Mouse (Mus musculus) CD8-positive naive resting alpha-beta T cell, adult 2 months (primary cell): ENCODE results near the gene Jazf1.

Experiments
- DNase-seq, 2 experiments: peaks; one replicate each; pipeline ENCODE4 v3.0.0; 2022; ENCODE audit warnings: low read depth in 2 of 2, low spot score in 2 of 2

Gene Jazf1

GRCm38 (mm10) chr6:52817203-52817874, 251.1 kb downstream of the Jazf1 start:
- no peak for DNase-seq

DNA sequence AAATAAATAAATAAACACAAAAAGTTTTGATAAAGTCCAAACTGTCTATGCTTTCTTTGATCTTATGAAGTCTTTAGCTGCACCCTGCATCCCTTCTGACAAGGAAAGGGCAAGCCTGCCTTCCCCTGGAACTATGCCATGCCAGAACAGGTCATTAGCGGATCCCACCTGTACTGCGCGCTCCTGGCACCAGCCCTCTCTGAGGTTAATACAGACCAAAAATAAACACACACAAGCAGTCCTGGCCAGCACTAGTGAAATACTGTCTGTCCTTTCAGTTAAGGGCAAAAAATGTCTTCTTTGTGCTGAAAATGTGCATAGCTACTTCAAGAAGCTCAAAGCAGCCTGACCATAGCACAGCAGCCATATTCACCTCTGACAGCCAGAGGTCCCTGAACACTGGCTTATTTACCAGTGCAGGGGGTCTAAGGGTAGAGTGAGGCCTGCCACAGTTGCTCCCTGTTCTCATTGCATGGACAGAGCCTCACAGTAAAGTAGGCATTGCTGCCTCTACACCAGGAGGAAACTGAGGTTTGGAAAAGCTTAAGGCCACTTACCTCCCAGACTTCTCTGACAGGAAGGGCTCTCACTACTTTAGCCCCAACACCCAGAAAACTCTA, 263.1 kb downstream of the Jazf1 start:
- DNase-seq = no peak

DNA sequence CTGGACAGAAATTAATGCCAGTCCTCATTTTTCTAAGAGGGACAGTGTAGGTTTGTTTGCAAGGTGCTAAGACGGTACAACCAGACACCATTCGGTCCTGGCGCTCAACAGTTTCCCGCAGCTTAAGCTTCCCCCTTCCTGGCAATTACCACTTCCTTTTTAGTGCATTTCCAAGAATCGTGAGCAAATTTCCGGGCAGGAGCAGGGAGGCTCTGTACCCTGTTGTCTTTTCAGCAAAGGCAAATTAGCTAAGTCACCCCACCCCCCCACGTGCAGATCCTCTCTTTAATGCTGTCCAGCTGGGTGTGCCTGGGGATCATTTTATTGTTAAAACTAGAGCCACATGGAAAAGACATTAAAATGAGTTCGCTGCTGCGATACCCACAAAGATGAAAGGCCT, 266.2 kb downstream of the Jazf1 start:
- DNase-seq = no peak

- no peak for DNase-seq
Observed at GRCm38 (mm10) chr6:52797252-52797800, 271.1 kb downstream of the Jazf1 start.

DNA sequence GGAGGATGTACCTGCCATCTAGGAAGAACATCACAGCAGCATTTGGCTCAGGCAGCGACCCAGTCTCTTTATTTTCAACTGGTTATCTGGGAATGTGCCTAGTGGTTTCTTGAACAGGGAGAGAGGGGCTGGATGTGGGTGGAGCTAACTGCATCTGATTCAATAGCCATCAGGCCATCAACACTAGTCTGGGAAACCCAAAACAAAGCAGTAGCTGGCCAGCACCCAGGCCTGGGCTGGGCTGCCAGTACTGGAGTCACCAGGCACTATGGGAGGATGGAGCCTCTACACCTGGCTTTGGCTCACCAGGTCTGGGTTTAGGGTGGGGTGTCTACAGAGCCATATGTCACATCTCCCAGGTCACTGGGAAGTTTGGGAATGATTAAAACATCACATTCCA, 271.7 kb downstream of the Jazf1 start:
- no peak for DNase-seq

DNA sequence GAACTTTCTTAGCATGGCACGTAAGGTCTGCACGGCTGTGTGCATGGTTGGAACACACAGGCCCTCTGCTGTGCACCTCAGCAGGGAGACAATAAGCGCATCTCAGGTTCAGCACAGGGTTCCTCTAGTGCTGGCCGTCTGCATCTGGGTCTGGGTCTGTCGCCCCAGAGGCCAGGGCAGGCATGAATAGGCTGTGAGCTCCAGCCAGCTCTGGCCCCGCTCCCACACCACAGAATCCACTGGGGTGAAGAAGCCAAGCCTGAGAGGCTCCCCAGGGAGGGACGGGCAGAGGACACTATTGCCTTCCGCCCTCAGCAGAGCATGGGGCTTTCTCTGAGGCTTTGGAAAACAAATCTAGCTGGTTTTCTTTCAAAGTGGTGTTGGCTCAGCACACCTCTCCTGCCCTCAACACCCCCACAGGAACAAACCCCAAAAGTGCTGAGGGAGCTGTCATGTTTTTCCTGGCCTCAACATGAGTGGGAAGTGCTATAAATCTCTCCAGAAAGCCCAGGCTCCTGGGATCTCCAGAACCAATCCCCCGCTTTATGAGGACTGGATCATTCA, 272.3 kb downstream of the Jazf1 start:
- DNase-seq = no peak

DNA sequence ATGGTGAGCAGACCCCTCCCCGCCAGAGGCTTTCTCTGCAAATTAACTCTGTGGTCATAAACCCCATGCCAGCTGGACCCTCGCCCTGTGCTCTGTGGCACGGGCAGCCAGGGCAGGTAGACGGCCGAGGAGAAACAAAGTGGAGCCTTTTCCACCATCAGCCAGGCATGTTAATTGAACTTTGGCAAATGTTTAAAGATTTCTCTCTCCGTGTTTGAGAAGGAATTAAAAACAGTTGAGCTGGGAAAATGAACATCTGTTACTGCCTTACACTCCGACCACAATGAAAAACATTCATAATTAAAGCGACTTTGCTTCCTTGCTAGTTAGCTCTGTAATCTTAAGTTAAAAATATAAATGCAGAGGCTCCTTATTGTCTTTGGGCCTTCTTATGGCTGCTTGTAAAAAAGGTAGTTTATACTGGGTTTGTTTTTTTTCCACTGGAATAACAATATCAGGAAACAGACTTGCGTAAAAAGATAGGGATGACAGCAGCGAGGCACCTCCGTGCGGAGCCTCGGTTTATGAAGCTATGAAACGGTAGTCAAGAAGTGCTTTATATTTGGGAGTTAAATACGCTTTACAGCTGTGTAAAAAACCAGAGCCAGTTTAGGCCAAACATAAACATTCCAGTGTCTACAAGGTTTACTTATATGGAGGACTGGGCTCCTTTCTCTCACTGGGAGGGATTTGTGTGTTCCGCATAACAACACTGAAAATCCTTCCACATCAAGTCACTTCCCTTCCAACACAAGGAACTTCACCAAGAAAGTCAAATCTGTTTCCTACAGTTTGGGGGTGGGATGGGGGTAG, 273.2 kb downstream of the Jazf1 start:
- DNase-seq = no peak

DNA sequence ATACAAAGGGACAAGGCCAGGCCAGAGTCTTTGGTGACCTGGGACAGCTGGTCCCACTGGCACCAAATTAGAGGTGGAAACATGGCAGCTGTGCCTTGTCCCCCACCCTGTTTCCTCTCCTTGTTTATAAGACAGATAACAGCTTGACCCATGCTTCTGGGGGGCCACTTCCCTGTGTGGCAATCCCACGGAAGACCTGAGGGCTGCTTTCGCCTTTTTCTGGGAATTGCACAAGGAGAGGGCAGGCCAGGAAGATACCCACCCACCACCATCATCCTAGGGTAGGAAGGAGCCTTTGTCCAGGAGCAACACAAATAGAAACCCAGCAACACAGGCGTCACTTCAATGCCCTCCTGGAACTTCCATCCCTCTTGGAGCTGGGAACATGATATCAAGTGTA, 276.0 kb downstream of the Jazf1 start:
- no peak for DNase-seq

GRCm38 (mm10) chr6:52790781-52791180, 277.6 kb downstream of the Jazf1 start:
- DNase-seq = no peak

- no peak for DNase-seq
Observed at GRCm38 (mm10) chr6:52790316-52790715, 278.1 kb downstream of the Jazf1 start.

GRCm38 (mm10) chr6:52779546-52779945, 288.9 kb downstream of the Jazf1 start:
- DNase-seq = no peak

DNA sequence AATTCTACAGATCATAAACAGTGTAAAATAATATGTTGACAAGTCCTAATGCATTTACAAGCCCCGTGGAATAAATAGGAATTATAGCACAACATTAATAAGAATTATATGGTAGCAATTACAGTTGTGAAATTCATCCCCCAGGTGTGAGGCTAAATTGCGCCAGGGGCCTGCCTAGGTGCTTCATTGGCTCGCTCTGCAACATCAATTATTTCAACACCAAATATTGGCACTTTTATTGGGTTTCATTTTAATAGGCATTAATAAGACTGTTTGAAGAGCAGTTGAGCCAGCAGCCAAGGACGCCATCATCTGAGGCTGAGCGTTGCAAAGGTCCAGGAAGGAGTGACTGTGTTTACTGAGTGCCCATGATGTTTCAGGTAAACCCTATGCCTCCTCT, 289.9 kb downstream of the Jazf1 start:
- DNase-seq = no peak

GRCm38 (mm10) chr6:52777034-52777433, 291.4 kb downstream of the Jazf1 start:
- no peak for DNase-seq

DNA sequence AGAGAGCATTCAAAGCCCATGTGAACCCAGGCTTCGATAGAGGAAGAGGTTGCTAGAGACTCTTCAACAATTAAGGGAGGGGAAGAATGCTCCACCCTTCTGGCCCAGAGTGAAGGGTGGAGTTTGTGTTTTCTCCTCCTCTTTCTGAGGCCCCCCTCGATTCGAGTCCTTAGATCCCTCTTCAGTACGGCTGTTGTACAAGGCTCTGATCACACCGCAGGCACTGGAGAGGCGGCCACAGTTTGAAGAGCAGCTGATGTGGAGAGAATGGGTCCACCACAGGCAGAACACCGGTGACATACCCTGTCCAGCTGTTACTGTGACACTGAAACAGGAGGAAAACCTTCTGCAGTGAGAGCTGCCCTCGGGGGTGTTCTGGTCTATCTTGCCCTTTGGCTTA, 292.5 kb downstream of the Jazf1 start:
- DNase-seq = no peak

DNA sequence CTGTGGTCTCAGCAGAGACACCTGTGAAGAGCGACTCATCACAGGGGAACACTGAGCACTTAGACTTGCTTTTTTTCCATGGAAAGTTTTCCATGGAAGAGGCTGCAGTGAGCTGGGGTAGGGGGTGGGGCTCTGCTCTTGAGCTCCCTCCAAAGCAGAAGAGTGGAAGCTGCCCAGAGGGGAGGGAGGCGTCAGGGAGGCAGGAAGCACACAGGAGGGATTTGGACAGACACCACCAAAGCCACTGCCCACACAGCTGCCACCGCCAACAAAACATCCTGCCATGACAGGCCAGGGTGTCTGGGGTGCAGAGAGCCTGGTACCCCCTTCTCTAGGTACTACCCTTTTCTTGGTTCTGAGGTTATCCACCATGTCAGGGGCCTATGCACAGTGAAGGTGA, 293.1 kb downstream of the Jazf1 start:
- no peak for DNase-seq

DNA sequence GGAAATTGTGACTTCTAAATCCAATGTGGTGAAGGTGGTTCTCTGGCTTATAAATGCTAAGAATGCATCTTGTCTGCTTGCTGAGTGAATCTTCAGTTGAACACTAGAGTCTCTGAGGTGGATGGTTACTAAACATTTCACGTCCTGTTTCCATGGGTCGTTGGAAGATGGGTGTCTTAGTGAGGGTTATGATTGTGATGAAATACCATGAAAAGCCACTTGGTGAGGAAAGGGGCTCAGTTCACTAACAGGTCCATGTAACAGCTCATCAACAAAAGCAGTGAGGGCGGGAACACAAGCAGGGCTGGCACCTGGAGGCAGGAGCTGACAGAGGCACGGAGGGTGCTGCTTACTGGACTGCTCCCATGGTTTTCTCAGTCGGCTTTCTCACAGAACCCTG, 295.3 kb downstream of the Jazf1 start:
- DNase-seq = no peak

DNA sequence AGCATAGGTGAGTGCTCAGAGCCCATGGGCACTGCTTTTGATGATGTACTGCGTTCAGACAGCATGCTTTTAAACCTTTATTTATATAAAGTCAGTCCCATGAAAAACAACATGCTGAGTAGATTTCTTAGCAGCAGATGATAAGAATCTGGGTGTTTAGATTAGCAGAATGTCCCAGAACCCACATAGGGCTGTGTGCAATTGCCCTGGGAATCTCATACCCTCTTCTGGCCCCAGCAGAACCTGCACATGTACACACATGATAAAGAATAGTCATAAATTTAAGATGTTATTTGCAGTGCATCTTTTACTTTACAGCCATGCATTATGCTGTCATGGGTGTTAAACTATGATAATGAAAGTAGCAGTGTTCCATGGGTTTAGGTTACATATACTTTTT, 297.6 kb downstream of the Jazf1 start:
- DNase-seq = no peak

DNA sequence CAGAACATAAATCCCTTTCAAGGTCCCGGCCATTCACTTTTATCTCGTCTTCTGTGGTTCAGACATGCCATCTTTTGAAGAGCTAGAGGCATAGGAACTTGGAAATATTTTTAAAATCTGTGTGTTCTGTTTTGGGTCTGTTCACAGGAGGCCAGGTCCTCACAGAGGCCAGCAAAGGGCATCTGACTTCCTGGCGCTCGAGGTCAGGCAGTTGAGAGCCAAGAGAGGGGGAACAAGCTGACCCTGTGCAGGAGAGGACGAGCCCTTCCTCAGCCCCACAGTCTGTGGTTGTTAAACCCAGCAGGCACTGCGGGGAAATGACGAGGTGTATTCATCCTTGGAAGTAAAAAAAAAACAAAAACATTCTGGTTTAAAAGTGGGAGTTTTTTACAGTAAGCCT, 303.2 kb downstream of the Jazf1 start:
- DNase-seq = no peak

GRCm38 (mm10) chr6:52752832-52753231, 315.6 kb downstream of the Jazf1 start:
- no peak for DNase-seq

GRCm38 (mm10) chr6:52734630-52735029, 333.8 kb downstream of the Jazf1 start:
- no peak for DNase-seq

DNA sequence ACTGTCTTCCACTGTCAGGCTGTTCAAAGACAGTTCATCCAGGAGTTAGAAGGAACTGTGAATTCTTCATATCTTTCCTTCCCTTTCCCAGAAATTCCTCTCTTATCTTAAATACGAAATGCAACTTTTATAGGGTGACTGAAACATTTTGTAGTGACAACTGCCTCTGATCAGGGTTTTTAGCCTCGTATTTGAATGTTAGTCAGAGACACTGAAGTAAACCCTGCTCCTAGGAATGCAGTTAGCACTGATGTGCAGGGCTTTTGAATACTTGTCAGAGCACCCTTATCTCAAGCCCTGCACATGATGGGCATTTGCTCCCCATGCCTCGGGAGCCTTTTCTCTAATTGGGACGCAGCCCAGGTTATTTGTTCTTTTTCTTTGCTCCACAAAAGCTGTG, 338.1 kb downstream of the Jazf1 start:
- DNase-seq = no peak
